Mouse (Mus musculus) midbrain, embryonic 16.5 days (tissue): ENCODE results near the gene Camta1. TPM values are rescaled to one million over a fixed set of nuclear protein-coding genes. Genes with fewer than 3 reads are reported as not detected.

Experiments
- ATAC-seq: fragments of 200-750 bp; cut with Nextera tagmentation; 2 replicates; pipeline ENCODE4 v1.8.0; 2017; ENCODE audit warnings: moderate TSS enrichment
- H3K27ac ChIP-seq: fragments of 300-500 bp; sonication (generic); 2 replicates; pipeline ENCODE4 v1.5.1; 2014; ENCODE audit warnings: mild to moderate bottlenecking, low read length, mixed read lengths
- H3K27me3 ChIP-seq: fragments of 300-500 bp; sonication (generic); 2 replicates; pipeline ENCODE4 v1.6.1; 2014; ENCODE audit warnings: low read depth, low read length, mixed read lengths; ENCODE audit not compliant: control insufficient read depth, insufficient read depth
- H3K36me3 ChIP-seq: fragments of 300-500 bp; sonication (generic); 2 replicates; pipeline ENCODE4 v1.6.1; 2014; ENCODE audit warnings: mild to moderate bottlenecking, low read length, moderate library complexity, mixed read lengths; ENCODE audit not compliant: control insufficient read depth, insufficient read depth
- H3K4me1 ChIP-seq: fragments of 300-500 bp; sonication (generic); 2 replicates; pipeline ENCODE4 v1.6.1; 2014; ENCODE audit warnings: mild to moderate bottlenecking, low read length, mixed read lengths; ENCODE audit not compliant: control insufficient read depth, insufficient read depth
- H3K4me2 ChIP-seq: fragments of 300-500 bp; sonication (generic); 2 replicates; pipeline ENCODE4 v1.6.1; 2014; ENCODE audit warnings: mild to moderate bottlenecking, low read length, mixed read lengths
- H3K4me3 ChIP-seq: fragments of 300-500 bp; sonication (generic); 2 replicates; pipeline ENCODE4 v1.5.1; 2014; ENCODE audit warnings: low read depth, mild to moderate bottlenecking, low read length, moderate library complexity, mixed read lengths
- H3K9ac ChIP-seq: fragments of 300-500 bp; sonication (generic); 2 replicates; pipeline ENCODE4 v1.6.1; 2014; ENCODE audit warnings: low read depth, low read length, mixed read lengths
- H3K9me3 ChIP-seq: fragments of 300-500 bp; sonication (generic); replicated peaks from 2 replicates; pipeline ENCODE4 v1.6.1; 2014; ENCODE audit warnings: mild to moderate bottlenecking, low read length, mixed read lengths; ENCODE audit not compliant: control insufficient read depth, poor library complexity, severe bottlenecking
- WGBS: fragments of 180-500 bp; shearing (Covaris S2); extraction: QIAGEN DNeasy Blood & Tissue Kit; methylation state at CpG from one replicate; pipeline ENCODE4 v1.1.7; 2014; 5-methylcytosine and 5-hydroxymethylcytosine counted together
- polyA plus RNA-seq: library from polyadenylated mRNA; unstranded; fragments of >200 nt; fragmentation: Nextera tagmentation; extraction: Ambion mirVana; gene quantifications from 2 replicates; pipeline ENCODE4 v1.2.1, GENCODE M21; 2015

Camta1 gene
- polyA plus RNA-seq, 1 experiment from 2014 or later = 159 TPM

- Histone ChIP-seq H3K4me2 (peak overlapping the region; percentile 79), H3K27me3 (no peaks in the 10 kb centered on the region), H3K9ac (peak overlapping the region; percentile 92), H3K4me3 (peak overlapping the region; percentile 89), H3K9me3 (no peaks in the 10 kb centered on the region), H3K27ac (peak overlapping the region; percentile 98), H3K36me3 (no peaks in the 10 kb centered on the region), H3K4me1 (peaks cover 43% of the 10 kb centered on the region)
- 1% methylated on average over 59 of the region's 60 CpGs for WGBS
- peak; percentile 57 for ATAC-seq
Measured at GRCm38 (mm10) chr4:151107131-151108001, 754.3 kb downstream of the Camta1 start.

- Histone ChIP-seq H3K4me2 (peak overlapping the region; percentile 79), H3K9ac (peak overlapping the region; percentile 92), H3K9me3 (no peaks in the 10 kb centered on the region), H3K4me3 (peak overlapping the region; percentile 89), H3K27me3 (no peaks in the 10 kb centered on the region), H3K36me3 (no peaks in the 10 kb centered on the region), H3K4me1 (peaks cover 52% of the 10 kb centered on the region), H3K27ac (peak overlapping the region; percentile 33)
- no peak for ATAC-seq
- 13% methylated on average over 10 of the region's 10 CpGs for WGBS
Measured at GRCm38 (mm10) chr4:151106468-151106867, 755.2 kb downstream of the Camta1 start.

GRCm38 (mm10) chr4:151105886-151106285 is 755.8 kb downstream of the Camta1 start:
- Histone ChIP-seq H3K27me3 (no peaks in the 10 kb centered on the region), H3K9me3 (no peaks in the 10 kb centered on the region), H3K9ac (peak overlapping the region; percentile 92; the same call in 1 of the 2 replicates), H3K4me1 (peaks cover 52% of the 10 kb centered on the region), H3K4me2 (peak overlapping the region; percentile 79), H3K4me3 (peak overlapping the region; percentile 89), H3K36me3 (no peaks in the 10 kb centered on the region), H3K27ac (no peak overlapping the region)
- WGBS = 49% methylated on average over 6 of the region's 6 CpGs
- no peak for ATAC-seq

GRCm38 (mm10) chr4:151104147-151104546 is 757.5 kb downstream of the Camta1 start:
- Histone ChIP-seq H3K4me3 (no peak overlapping the region), H3K4me2 (peak overlapping the region; percentile 4), H3K27me3 (no peaks in the 10 kb centered on the region), H3K27ac (no peak overlapping the region), H3K36me3 (no peaks in the 10 kb centered on the region), H3K9ac (no peak overlapping the region), H3K9me3 (no peaks in the 10 kb centered on the region), H3K4me1 (peaks cover 58% of the 10 kb centered on the region)
- no peak for ATAC-seq
- 78% methylated on average over 10 of the region's 10 CpGs for WGBS

- H3K4me3 ChIP-seq = no peak overlapping the region
- H3K9me3 ChIP-seq = no peaks in the 10 kb centered on the region
- no peaks in the 10 kb centered on the region for H3K36me3 ChIP-seq
- no peaks in the 10 kb centered on the region for H3K27me3 ChIP-seq
- peak overlapping the region; percentile 4 for H3K4me2 ChIP-seq
- no peak overlapping the region for H3K27ac ChIP-seq
- 71% methylated on average over 11 of the region's 11 CpGs for WGBS
- no peak for ATAC-seq
- H3K4me1 ChIP-seq = peaks cover 60% of the 10 kb centered on the region
- H3K9ac ChIP-seq = no peak overlapping the region
Measured at GRCm38 (mm10) chr4:151103646-151104045, 758.0 kb downstream of the Camta1 start.

GRCm38 (mm10) chr4:151097104-151097438 is 764.6 kb downstream of the Camta1 start:
- H3K36me3 ChIP-seq = no peaks in the 10 kb centered on the region
- no peak for ATAC-seq
- H3K27ac ChIP-seq = no peak overlapping the region
- peaks cover 30% of the 10 kb centered on the region for H3K4me1 ChIP-seq
- no peak overlapping the region for H3K4me3 ChIP-seq
- H3K4me2 ChIP-seq = no peak overlapping the region
- H3K9ac ChIP-seq = no peak overlapping the region
- 83% methylated on average over 11 of the region's 11 CpGs for WGBS
- H3K9me3 ChIP-seq = no peaks in the 10 kb centered on the region
- H3K27me3 ChIP-seq = no peaks in the 10 kb centered on the region

- peaks cover 24% of the 10 kb centered on the region for H3K4me1 ChIP-seq
- no peaks in the 10 kb centered on the region for H3K36me3 ChIP-seq
- no peak overlapping the region for H3K4me2 ChIP-seq
- WGBS = 86% methylated on average over 18 of the region's 18 CpGs
- no peak overlapping the region for H3K4me3 ChIP-seq
- H3K9ac ChIP-seq = no peak overlapping the region
- no peak for ATAC-seq
- H3K27me3 ChIP-seq = no peaks in the 10 kb centered on the region
- H3K27ac ChIP-seq = no peak overlapping the region
- H3K9me3 ChIP-seq = no peaks in the 10 kb centered on the region
Measured at GRCm38 (mm10) chr4:151096334-151097103, 765.2 kb downstream of the Camta1 start.

GRCm38 (mm10) chr4:151095207-151095606 is 766.5 kb downstream of the Camta1 start:
- H3K9me3 ChIP-seq = no peaks in the 10 kb centered on the region
- H3K4me3 ChIP-seq = no peak overlapping the region
- H3K27me3 ChIP-seq = no peaks in the 10 kb centered on the region
- H3K4me1 ChIP-seq = peaks cover 20% of the 10 kb centered on the region
- no peak overlapping the region for H3K9ac ChIP-seq
- 36% methylated on average over 2 of the region's 2 CpGs for WGBS
- H3K4me2 ChIP-seq = no peak overlapping the region
- no peaks in the 10 kb centered on the region for H3K36me3 ChIP-seq
- H3K27ac ChIP-seq = no peak overlapping the region
- no peak for ATAC-seq

- Histone ChIP-seq H3K27ac (no peak within 1 kb of the TSS), H3K9me3 (no peaks in the 10 kb centered on the region), H3K4me2 (no peak within 1 kb of the TSS), H3K4me3 (no peak within 1 kb of the TSS), H3K36me3 (peaks cover 17% of the 10 kb centered on the region), H3K9ac (no peak within 1 kb of the TSS), H3K4me1 (peaks cover 4% of the 10 kb centered on the region; the same call in 1 of the 2 replicates), H3K27me3 (no peaks in the 10 kb centered on the region)
- WGBS = 87% methylated on average over 6 of the region's 7 CpGs
- ATAC-seq = no peak
Measured at GRCm38 (mm10) chr4:151089270-151089669, 772.4 kb downstream of the Camta1 start, which contains the start of gene Gm13090. Gm13090 (plus strand) TSS chr4:151089570.
